Mouse (Mus musculus) hindbrain, embryonic 11.5 days (tissue): ENCODE results near the gene Grcc10. TPM values are rescaled to one million over a fixed set of nuclear protein-coding genes. Genes with fewer than 3 reads are reported as not detected.

Experiments
- ATAC-seq: fragments of 200-750 bp; cut with Nextera tagmentation; 2 replicates; pipeline ENCODE4 v1.8.0; 2017; ENCODE audit warnings: mild to moderate bottlenecking, moderate TSS enrichment, moderate library complexity; ENCODE audit not compliant: low FRiP score
- DNase-seq: peaks from one replicate; pipeline ENCODE4 v3.0.0-alpha.2; 2015; ENCODE audit warnings: low spot score
- H3K27ac ChIP-seq: fragments of 300-500 bp; sonication (generic); 2 replicates; pipeline ENCODE4 v1.5.1; 2014; ENCODE audit warnings: mild to moderate bottlenecking, low read depth, low read length
- H3K27me3 ChIP-seq: fragments of 300-500 bp; sonication (generic); 2 replicates; pipeline ENCODE4 v1.6.1; 2014; ENCODE audit warnings: mild to moderate bottlenecking, low read length, moderate library complexity, mixed read lengths; ENCODE audit not compliant: control insufficient read depth, insufficient read depth
- H3K36me3 ChIP-seq: fragments of 300-500 bp; sonication (generic); 2 replicates; pipeline ENCODE4 v1.6.1; 2014; ENCODE audit warnings: mild to moderate bottlenecking, low read length, moderate library complexity, mixed read lengths; ENCODE audit not compliant: control insufficient read depth, insufficient read depth
- H3K4me1 ChIP-seq: fragments of 300-500 bp; sonication (generic); replicated peaks from 2 replicates; pipeline ENCODE4 v1.6.1; 2014; ENCODE audit warnings: low read length, mixed read lengths; ENCODE audit not compliant: control insufficient read depth, insufficient read depth
- H3K4me2 ChIP-seq: fragments of 300-500 bp; sonication (generic); replicated peaks from 2 replicates; pipeline ENCODE4 v1.6.1; 2014; ENCODE audit warnings: mild to moderate bottlenecking, low read depth, low read length
- H3K4me3 ChIP-seq: fragments of 300-500 bp; sonication (generic); 2 replicates; pipeline ENCODE4 v1.5.1; 2014; ENCODE audit warnings: low read depth, low read length
- H3K9ac ChIP-seq: fragments of 300-500 bp; sonication (generic); 2 replicates; pipeline ENCODE4 v1.6.1; 2014; ENCODE audit warnings: low read depth, low read length
- H3K9me3 ChIP-seq: fragments of 300-500 bp; sonication (generic); 2 replicates; pipeline ENCODE4 v1.6.1; 2016; ENCODE audit warnings: low read length; ENCODE audit not compliant: control insufficient read depth
- WGBS: fragments of 180-500 bp; shearing (Covaris S2); extraction: QIAGEN DNeasy Blood & Tissue Kit; methylation state at CpG from one replicate; pipeline ENCODE4 v1.1.7; 2014; 5-methylcytosine and 5-hydroxymethylcytosine counted together
- polyA plus RNA-seq: library from polyadenylated mRNA; unstranded; fragments of >200 nt; fragmentation: Nextera tagmentation; extraction: Ambion mirVana; gene quantifications from 2 replicates; pipeline ENCODE4 v1.2.1, GENCODE M21; 2014

The Grcc10 gene
- polyA plus RNA-seq, 1 experiment from 2014 or later = 590 TPM

DNA sequence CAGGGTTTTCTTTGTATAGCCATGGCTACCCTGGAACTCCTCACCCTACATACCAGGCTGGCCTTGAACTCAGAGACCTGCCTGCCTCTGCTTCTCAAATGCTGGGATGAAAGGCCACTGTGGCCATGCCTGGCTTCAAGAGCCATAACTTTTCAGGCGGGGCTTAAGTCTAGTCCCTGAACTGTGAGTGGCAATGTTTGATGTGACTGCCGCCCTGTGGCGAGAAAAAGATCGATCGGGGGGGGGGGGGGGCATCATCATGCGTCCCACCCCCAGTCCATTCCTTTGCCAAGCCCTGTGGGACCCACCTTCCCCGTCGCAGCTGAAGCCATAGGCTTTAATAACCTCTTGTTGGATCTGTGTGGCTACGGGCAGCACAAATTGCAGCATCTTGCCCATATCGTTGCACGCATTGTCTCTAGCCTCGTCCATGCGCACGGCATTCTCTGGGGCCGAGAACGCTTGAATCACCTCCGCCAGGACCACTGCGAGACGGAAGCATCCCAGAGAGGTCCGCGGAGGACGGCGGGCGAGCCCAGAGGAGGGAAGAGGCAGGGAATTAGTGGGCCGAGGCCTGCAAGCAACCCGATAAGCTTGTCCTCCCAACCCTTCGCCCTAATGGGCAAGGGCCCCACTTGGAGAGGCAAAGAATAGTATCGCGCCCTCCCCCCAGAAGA lies 825 bp downstream of the Grcc10 start:
- peak overlapping the region; percentile 51 for H3K4me2 ChIP-seq
- ATAC-seq = peak; percentile 33
- DNase-seq = peak; percentile 74
- WGBS = under 1% methylated on average over 29 of the region's 29 CpGs
- no peaks in the 10 kb centered on the region for H3K9me3 ChIP-seq
- no peaks in the 10 kb centered on the region for H3K27me3 ChIP-seq
- peak overlapping the region; percentile 99 for H3K27ac ChIP-seq
- H3K36me3 ChIP-seq = no peaks in the 10 kb centered on the region
- H3K4me3 ChIP-seq = peak overlapping the region; percentile 63
- peaks cover 4% of the 10 kb centered on the region for H3K4me1 ChIP-seq
- H3K9ac ChIP-seq = peak overlapping the region; percentile 83

DNA sequence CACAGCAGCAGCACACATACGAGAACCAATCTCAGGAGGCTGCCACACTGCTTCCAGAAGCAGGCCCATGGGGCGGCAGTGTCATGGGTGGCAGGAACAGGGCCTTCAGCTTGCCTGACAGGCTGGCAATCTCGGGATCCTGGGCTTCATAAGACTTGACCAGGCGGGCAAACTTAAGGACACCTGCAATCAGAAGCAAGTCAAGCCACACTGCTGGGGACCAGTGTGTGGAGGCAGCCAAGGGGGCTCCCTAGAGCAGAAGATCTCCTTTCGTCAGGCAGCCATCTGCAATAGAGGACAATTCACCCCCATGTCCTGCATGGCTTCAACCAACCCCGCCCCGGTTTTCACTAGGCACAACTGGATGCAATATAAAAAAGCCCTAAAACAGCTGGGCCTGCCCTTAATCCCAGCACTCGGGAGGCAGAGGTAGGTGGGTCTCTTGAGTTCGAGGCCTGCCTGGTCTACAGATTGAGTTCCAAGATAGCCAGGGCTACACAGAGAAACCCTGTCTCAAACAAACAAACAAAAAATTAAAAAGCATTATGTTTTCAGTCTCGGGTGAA lies 1.9 kb downstream of the Grcc10 start:
- H3K9ac ChIP-seq = no peak overlapping the region
- DNase-seq (no peak), ATAC-seq (no peak)
- H3K27ac ChIP-seq = no peak overlapping the region
- H3K27me3 ChIP-seq = no peaks in the 10 kb centered on the region
- no peaks in the 10 kb centered on the region for H3K9me3 ChIP-seq
- H3K36me3 ChIP-seq = no peaks in the 10 kb centered on the region
- WGBS = 85% methylated on average over 10 of the region's 10 CpGs
- H3K4me1 ChIP-seq = peaks cover 4% of the 10 kb centered on the region
- H3K4me2 ChIP-seq = no peak overlapping the region
- no peak overlapping the region for H3K4me3 ChIP-seq

DNA sequence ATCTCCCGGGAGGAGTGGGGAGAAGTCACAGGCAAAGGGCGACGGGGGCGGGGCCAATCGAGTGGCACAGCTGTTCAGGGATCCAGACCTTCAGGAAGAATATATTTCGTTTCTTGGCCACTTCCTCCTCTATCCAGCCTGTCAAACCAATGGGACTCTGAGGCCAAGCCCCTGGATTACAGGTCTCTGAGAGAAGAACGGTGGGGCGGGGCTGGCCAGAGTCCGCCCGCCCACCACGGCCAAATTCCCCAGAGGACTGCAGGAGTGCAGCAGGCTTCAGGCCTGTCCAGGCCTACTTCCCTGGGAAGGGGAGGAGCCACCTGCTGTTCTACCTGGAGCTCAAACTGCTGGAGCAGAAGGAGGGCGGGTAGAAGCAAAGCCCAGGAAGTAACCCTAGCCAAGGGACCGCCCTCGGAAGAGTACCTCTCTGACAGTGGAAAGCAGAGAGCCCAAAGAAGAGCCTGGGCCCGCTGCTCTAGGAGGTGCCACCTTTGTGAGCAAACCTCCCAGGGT lies 2.6 kb downstream of the Grcc10 start, which contains the start of gene Ptpn6:
Gene Ptpn6 (minus strand): TSS at position 204 of the 513 bp plus-strand sequence.
- no peak for ATAC-seq
- Histone ChIP-seq H3K4me3 (no peak within 1 kb of the TSS), H3K27me3 (no peaks in the 10 kb centered on the region), H3K9me3 (no peaks in the 10 kb centered on the region), H3K36me3 (no peaks in the 10 kb centered on the region), H3K27ac (no peak within 1 kb of the TSS), H3K9ac (no peak within 1 kb of the TSS), H3K4me1 (peaks cover 4% of the 10 kb centered on the region), H3K4me2 (0 out of 2 replicates have a peak within 1 kb of the TSS, but pooled peaks have one; percentile 7)
- 32% methylated on average over 15 of the region's 15 CpGs for WGBS
- DNase-seq = peak; percentile 37

DNA sequence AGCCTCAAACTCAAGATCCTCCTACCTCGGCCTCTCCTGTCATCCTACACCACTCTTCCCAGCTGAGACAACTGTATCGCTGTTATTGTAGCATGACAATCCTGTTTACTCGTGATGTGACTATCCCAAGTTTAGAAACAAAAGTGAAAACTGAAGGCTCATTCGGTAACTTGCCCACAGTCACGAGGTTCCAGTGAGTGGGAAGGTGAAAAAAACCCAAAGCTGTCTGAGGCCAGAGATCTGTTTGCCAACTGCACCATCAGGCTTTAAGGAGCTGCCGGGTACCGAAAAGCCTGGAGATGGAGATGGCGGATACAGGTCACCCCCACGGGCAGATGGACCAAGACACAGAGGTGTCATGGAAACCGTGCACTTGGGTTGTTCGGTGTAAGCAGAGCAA lies 4.1 kb downstream of the Grcc10 start:
- Histone ChIP-seq H3K9ac (no peak overlapping the region), H3K4me1 (peaks cover 4% of the 10 kb centered on the region), H3K27ac (no peak overlapping the region), H3K36me3 (no peaks in the 10 kb centered on the region), H3K4me3 (no peak overlapping the region), H3K9me3 (no peaks in the 10 kb centered on the region), H3K4me2 (no peak overlapping the region), H3K27me3 (no peaks in the 10 kb centered on the region)
- DNase-seq = no peak
- no peak for ATAC-seq
- 93% methylated on average over 11 of the region's 11 CpGs for WGBS

DNA sequence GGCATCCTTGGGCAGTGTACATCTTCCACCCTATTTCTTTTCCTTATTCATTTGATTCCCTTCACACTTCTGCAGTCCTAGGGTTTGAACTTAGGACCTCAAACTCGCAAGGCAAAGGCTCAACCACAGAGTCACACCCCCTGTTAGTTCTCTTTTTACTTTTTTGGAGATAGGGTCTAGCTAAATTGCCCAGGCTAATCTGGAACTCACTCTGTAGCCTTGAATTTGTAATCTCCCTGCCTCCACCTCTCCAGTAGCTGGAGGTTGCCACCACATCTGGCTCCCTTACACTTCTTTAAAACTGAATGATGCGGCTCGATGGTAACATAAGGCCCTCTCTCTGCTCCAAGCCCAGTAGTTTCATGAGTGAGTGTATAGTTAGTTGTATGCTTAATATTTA lies 6.8 kb downstream of the Grcc10 start:
- no peak overlapping the region for H3K4me2 ChIP-seq
- H3K4me3 ChIP-seq = no peak overlapping the region
- no peaks in the 10 kb centered on the region for H3K36me3 ChIP-seq
- WGBS = 93% methylated on average over 3 of the region's 3 CpGs
- no peaks in the 10 kb centered on the region for H3K27me3 ChIP-seq
- DNase-seq (no peak), ATAC-seq (no peak)
- no peaks in the 10 kb centered on the region for H3K4me1 ChIP-seq
- H3K9ac ChIP-seq = no peak overlapping the region
- H3K9me3 ChIP-seq = no peaks in the 10 kb centered on the region
- H3K27ac ChIP-seq = no peak overlapping the region

DNA sequence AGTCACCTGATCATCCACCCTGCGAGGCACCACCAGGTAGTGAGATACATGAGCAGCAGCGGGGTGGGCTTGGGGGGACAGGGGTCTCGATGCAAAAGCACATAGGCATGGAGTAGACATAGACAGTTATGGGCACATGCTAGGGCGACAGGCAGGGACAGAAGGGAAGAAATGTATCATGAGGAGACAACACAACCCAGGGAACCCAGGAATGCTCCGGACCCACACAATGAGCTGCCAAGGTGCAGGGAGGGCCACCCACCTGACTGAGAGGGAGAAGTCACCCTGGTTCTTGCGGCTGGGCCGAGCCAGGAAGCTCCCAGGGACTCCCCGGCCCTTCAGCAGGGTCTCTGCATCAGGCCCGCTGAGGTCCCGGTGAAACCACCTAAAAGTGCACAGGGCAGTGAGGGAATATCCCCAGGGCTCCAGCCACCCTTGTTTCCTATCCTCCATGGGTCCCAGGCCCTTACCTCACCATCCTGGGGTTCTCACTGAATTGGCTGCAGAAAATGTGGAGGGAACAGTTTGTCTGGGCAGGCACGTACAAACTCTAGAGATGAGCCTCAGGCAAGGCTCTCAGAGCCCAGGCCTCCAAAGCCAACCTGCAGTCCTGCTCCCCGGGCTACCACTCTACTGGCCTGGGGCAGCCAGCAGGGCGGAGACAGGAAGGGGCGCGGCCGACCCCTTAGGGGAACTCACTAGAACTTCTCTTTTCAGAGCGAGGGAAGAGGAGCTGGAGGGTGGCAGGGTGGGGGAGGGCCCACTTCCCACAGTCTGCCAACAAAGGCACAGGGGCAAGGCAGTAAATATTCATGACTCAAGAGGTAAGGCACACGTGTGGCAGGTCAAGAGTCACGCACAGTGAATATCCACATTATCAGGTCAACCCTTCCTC lies 8.5 kb downstream of the Grcc10 start:
- no peak overlapping the region for H3K4me2 ChIP-seq
- H3K4me3 ChIP-seq = no peak overlapping the region
- no peak overlapping the region for H3K27ac ChIP-seq
- no peaks in the 10 kb centered on the region for H3K27me3 ChIP-seq
- ATAC-seq (0 out of 2 replicates have a peak, but pooled peaks have one; percentile 33), DNase-seq (no peak)
- WGBS = 50% methylated on average over 19 of the region's 19 CpGs
- H3K36me3 ChIP-seq = no peaks in the 10 kb centered on the region
- H3K9me3 ChIP-seq = no peaks in the 10 kb centered on the region
- H3K9ac ChIP-seq = no peak overlapping the region
- no peaks in the 10 kb centered on the region for H3K4me1 ChIP-seq

DNA sequence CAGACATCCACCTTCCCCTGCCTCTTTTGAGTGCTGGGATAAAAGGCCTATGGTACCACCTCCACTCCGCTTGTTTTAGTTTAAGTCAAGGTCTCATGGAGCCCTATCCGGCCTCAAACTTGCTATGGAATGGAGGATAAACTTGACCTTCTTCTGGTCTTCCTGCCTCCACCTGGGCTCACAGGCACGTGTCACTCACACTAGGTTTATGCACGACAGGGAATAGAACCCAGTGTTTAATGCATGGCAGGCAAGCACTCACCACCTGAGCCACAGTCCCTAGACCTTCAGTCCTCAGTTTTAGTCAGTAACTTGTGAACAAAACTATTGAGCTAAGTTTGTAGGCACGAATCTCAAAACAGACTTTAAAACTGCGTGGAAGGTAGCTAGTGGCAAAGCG lies 10.1 kb downstream of the Grcc10 start:
- ATAC-seq (no peak), DNase-seq (no peak)
- H3K4me3 ChIP-seq = no peak overlapping the region
- H3K27me3 ChIP-seq = no peaks in the 10 kb centered on the region
- no peak overlapping the region for H3K27ac ChIP-seq
- H3K36me3 ChIP-seq = no peaks in the 10 kb centered on the region
- H3K9me3 ChIP-seq = no peaks in the 10 kb centered on the region
- H3K4me1 ChIP-seq = no peaks in the 10 kb centered on the region
- H3K4me2 ChIP-seq = no peak overlapping the region
- no peak overlapping the region for H3K9ac ChIP-seq
- WGBS = 88% methylated on average over 7 of the region's 7 CpGs

DNA sequence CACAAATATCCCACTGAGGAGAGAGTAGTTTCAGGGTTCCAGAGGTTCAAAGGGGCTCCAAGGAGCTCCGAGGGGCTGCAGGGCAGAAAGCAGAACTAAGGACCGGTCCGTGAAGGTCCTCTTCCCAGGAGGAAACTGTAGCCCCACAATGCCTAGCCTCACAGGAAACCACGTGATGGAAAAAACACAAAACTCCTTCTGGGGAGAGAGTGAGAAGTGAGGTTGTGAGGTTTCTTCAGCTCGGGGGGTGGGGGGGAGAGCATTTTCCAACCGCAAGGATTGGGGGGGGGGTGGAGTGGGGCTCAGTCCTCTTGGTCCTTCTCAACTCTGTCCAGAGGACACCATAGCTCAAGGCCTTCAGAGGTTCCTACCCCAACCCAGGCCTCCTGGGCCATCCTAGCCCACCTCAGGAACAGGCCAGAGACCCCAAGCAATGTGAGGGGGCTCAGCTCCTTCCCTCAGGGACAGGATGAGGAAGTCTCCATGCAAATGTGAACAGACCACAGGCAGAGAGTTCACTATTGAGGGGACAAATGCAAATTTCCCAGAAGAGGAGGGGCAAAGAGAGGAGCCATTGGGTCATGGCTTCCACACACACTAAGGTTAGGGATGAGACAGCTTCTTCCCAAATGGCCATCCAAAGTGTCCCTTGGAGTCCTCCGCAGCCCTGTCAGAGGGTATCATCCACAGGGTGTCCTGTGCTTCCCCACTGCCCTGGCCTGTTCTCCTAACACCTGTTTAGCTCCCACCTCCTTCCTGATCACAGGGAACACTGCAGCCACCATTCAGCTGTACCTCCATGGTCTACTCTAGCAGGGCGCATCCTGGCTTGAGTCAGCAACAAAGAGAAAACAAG lies 11.1 kb downstream of the Grcc10 start:
- H3K4me3 ChIP-seq = no peak overlapping the region
- no peak for ATAC-seq
- WGBS = 80% methylated on average over 7 of the region's 8 CpGs

More for the DNA sequence above, 11.1 kb downstream of the Grcc10 start:
- Histone ChIP-seq H3K27me3 (no peaks in the 10 kb centered on the region), H3K9me3 (no peaks in the 10 kb centered on the region), H3K4me2 (no peak overlapping the region), H3K27ac (no peak overlapping the region), H3K9ac (no peak overlapping the region), H3K4me1 (no peaks in the 10 kb centered on the region), H3K36me3 (no peaks in the 10 kb centered on the region)
- DNase-seq = no peak
